Mouse (Mus musculus) heart, embryonic 13.5 days (tissue): Measurements from ENCODE around the gene Rabgap1l. TPM values are rescaled to one million over a fixed set of nuclear protein-coding genes. Genes with fewer than 3 reads are reported as not detected.

Experiments used
- ATAC-seq: fragments of 200-750 bp; cut with Nextera tagmentation; 2 replicates; pipeline ENCODE4 v1.8.0; 2017; ENCODE audit warnings: moderate TSS enrichment; ENCODE audit not compliant: insufficient number of reproducible peaks, low FRiP score, low TSS enrichment; ENCODE audit errors: extremely low read depth
- H3K27ac ChIP-seq: fragments of 300-500 bp; sonication (generic); replicated peaks from 2 replicates; pipeline ENCODE4 v1.5.1; 2015; ENCODE audit warnings: moderate library complexity, mild to moderate bottlenecking, inconsistent platforms
- H3K27me3 ChIP-seq: fragments of 300-500 bp; sonication (generic); replicated peaks from 2 replicates; pipeline ENCODE4 v1.6.1; 2015; ENCODE audit warnings: mild to moderate bottlenecking, inconsistent platforms
- H3K36me3 ChIP-seq: fragments of 300-500 bp; sonication (generic); 2 replicates; pipeline ENCODE4 v1.6.1; 2015; ENCODE audit warnings: mild to moderate bottlenecking, inconsistent platforms
- H3K4me1 ChIP-seq: fragments of 300-500 bp; sonication (generic); 2 replicates; pipeline ENCODE4 v1.6.1; 2015; ENCODE audit warnings: inconsistent platforms
- H3K4me2 ChIP-seq: fragments of 300-500 bp; sonication (generic); 2 replicates; pipeline ENCODE4 v1.6.1; 2015; ENCODE audit warnings: inconsistent platforms, mild to moderate bottlenecking, moderate library complexity
- H3K4me3 ChIP-seq: fragments of 300-500 bp; sonication (generic); 2 replicates; pipeline ENCODE4 v1.5.1; 2015; ENCODE audit warnings: moderate library complexity, mild to moderate bottlenecking, inconsistent platforms
- H3K9ac ChIP-seq: fragments of 300-500 bp; sonication (generic); 2 replicates; pipeline ENCODE4 v1.6.1; 2015; ENCODE audit warnings: inconsistent platforms, mild to moderate bottlenecking, moderate library complexity
- H3K9me3 ChIP-seq: fragments of 300-500 bp; sonication (generic); 2 replicates; pipeline ENCODE4 v1.6.1; 2016; ENCODE audit warnings: inconsistent platforms
- whole genome bisulfite sequencing: fragments of 180-500 bp; shearing (Covaris S2); methylation state at CpG from one replicate; pipeline ENCODE4 v1.1.7; 2015; ENCODE audit warnings: mixed read lengths; 5-methylcytosine and 5-hydroxymethylcytosine counted together
- polyA plus RNA-seq: library from polyadenylated mRNA; unstranded; fragments of >200 nt; fragmentation: Nextera tagmentation; extraction: Ambion mirVana; gene quantifications from 2 replicates; pipeline ENCODE4 v1.2.1, GENCODE M21; 2015

Rabgap1l gene
- polyA plus RNA-seq, 1 experiment from 2014 or later = 63.6 TPM

DNA sequence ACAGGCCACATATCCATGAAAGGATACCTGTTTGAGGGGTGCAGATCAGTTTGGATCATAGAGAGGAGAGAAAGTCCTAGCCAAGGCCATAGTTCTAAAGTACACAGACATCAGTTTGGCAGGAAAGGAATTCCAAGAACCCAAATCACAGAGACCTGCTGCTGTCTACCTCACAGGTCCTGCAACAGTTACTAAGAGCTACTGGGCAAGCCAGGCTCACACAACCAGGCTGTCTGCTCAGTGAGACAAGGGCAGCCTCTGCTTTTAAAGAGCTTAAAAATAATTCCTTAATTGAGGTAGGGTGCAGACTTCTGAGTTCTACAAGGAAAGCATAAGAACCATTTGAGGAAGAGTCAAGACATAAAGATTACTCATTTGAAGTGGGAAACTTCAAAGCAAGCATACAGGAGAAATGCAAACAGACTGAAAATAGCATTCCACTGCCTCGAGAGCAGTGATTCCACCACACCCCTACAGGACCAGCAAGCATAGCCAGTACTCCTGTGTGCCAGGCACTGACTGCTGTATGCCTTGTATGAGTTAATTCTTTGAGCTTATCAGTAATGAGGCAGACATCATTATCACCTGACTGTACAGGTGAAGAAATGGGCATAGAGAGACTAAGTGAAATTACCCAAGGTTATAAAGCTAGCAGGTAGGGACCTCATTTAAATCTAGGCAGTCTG lies 521.6 kb downstream of the Rabgap1l start:
- Histone ChIP-seq H3K27ac (peak overlapping the region; percentile 28; the same call in 1 of the 2 replicates), H3K9ac (no peak overlapping the region), H3K36me3 (no peaks in the 10 kb centered on the region), H3K9me3 (no peaks in the 10 kb centered on the region), H3K4me1 (peaks cover 15% of the 10 kb centered on the region; the same call in 1 of the 2 replicates), H3K4me3 (no peak overlapping the region), H3K27me3 (no peaks in the 10 kb centered on the region), H3K4me2 (no peak overlapping the region)
- ATAC-seq = no peak
- WGBS = 31% methylated on average over 1 of the region's 1 CpGs

GRCm38 (mm10) chr1:160268322-160268721 lies 524.7 kb downstream of the Rabgap1l start:
- ATAC-seq = no peak
- H3K4me1 ChIP-seq = peaks cover 9% of the 10 kb centered on the region; the same call in 1 of the 2 replicates
- H3K27ac ChIP-seq = no peak overlapping the region
- 80% methylated on average over 3 of the region's 3 CpGs for WGBS
- H3K9me3 ChIP-seq = no peaks in the 10 kb centered on the region
- no peak overlapping the region for H3K4me3 ChIP-seq
- no peak overlapping the region for H3K4me2 ChIP-seq
- H3K36me3 ChIP-seq = no peaks in the 10 kb centered on the region
- H3K27me3 ChIP-seq = no peaks in the 10 kb centered on the region
- H3K9ac ChIP-seq = no peak overlapping the region

- 78% methylated on average over 16 of the region's 16 CpGs for WGBS
- Histone ChIP-seq H3K4me1 (peaks cover 9% of the 10 kb centered on the region; the same call in 1 of the 2 replicates), H3K4me3 (no peak overlapping the region), H3K4me2 (no peak overlapping the region), H3K9me3 (no peaks in the 10 kb centered on the region), H3K9ac (no peak overlapping the region), H3K27ac (no peak overlapping the region), H3K27me3 (no peaks in the 10 kb centered on the region), H3K36me3 (no peaks in the 10 kb centered on the region)
- ATAC-seq = no peak
Measured at GRCm38 (mm10) chr1:160263630-160264346, 529.2 kb downstream of the Rabgap1l start.

- Histone ChIP-seq H3K4me2 (no peak overlapping the region), H3K9me3 (no peaks in the 10 kb centered on the region), H3K4me3 (no peak overlapping the region), H3K27ac (no peak overlapping the region), H3K36me3 (no peaks in the 10 kb centered on the region), H3K27me3 (no peaks in the 10 kb centered on the region), H3K4me1 (peaks cover 9% of the 10 kb centered on the region; the same call in 1 of the 2 replicates), H3K9ac (no peak overlapping the region)
- WGBS = 72% methylated on average over 5 of the region's 5 CpGs
- ATAC-seq = no peak
Measured at GRCm38 (mm10) chr1:160263053-160263452, 530.0 kb downstream of the Rabgap1l start.

GRCm38 (mm10) chr1:160262415-160262814 lies 530.6 kb downstream of the Rabgap1l start:
- no peaks in the 10 kb centered on the region for H3K9me3 ChIP-seq
- peaks cover 9% of the 10 kb centered on the region; the same call in 1 of the 2 replicates for H3K4me1 ChIP-seq
- WGBS = 73% methylated on average over 4 of the region's 4 CpGs
- no peak for ATAC-seq
- no peak overlapping the region for H3K4me2 ChIP-seq
- no peak overlapping the region for H3K4me3 ChIP-seq
- H3K36me3 ChIP-seq = no peaks in the 10 kb centered on the region
- no peaks in the 10 kb centered on the region for H3K27me3 ChIP-seq
- H3K9ac ChIP-seq = no peak overlapping the region
- no peak overlapping the region for H3K27ac ChIP-seq

GRCm38 (mm10) chr1:160261849-160262248 lies 531.2 kb downstream of the Rabgap1l start:
- WGBS = 74% methylated on average over 2 of the region's 2 CpGs
- Histone ChIP-seq H3K4me1 (peaks cover 9% of the 10 kb centered on the region; the same call in 1 of the 2 replicates), H3K9me3 (no peaks in the 10 kb centered on the region), H3K36me3 (no peaks in the 10 kb centered on the region), H3K27ac (no peak overlapping the region), H3K4me3 (no peak overlapping the region), H3K4me2 (no peak overlapping the region), H3K27me3 (no peaks in the 10 kb centered on the region), H3K9ac (no peak overlapping the region)
- ATAC-seq = no peak

DNA sequence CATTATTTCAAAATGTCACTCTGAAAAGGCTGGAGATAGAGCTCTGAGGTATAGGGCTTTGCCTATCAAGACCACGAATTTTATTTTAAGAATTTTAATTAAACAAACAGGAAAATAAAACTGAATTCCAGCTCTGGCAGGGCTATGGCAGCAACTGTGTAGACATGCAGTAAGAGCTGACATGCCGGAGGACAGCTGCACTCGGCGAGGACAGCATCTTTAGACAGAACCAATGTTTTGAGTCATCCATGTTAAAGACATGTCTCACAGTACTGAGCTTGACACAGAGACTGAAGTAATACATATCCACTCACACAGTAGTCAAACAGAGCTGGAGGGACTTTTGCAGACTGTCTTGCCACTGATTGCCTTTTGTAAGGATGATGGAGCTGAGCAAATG lies 532.4 kb downstream of the Rabgap1l start:
- H3K9me3 ChIP-seq = no peaks in the 10 kb centered on the region
- H3K36me3 ChIP-seq = peaks cover 10% of the 10 kb centered on the region; the same call in 1 of the 2 replicates
- H3K4me3 ChIP-seq = no peak overlapping the region
- H3K27ac ChIP-seq = no peak overlapping the region
- H3K4me2 ChIP-seq = no peak overlapping the region
- peaks cover 9% of the 10 kb centered on the region; the same call in 1 of the 2 replicates for H3K4me1 ChIP-seq
- H3K9ac ChIP-seq = no peak overlapping the region
- H3K27me3 ChIP-seq = no peaks in the 10 kb centered on the region
- ATAC-seq = no peak
- 75% methylated on average over 4 of the region's 4 CpGs for WGBS

DNA sequence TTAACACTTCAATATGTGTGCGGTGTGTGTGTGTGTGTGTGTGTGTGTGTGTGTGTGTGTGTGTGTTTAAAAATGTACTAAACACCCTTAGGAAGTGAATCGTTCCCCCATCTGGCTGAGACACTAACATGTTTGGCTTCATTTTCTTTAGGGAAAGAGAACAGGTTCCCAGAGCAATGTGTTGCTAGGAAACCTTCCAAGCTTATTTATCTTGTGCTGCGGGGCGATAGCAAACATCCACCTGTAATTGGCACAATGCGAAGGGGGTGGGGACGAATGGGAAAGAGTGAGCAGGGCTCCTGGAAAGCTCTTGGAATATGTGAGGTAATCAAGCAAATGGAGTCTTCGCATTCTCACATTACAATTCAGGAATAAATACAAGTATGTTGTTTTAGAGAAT lies 533.1 kb downstream of the Rabgap1l start:
- H3K9ac ChIP-seq = no peak overlapping the region
- no peak overlapping the region for H3K4me2 ChIP-seq
- no peaks in the 10 kb centered on the region for H3K27me3 ChIP-seq
- WGBS = 62% methylated on average over 7 of the region's 7 CpGs
- peaks cover 9% of the 10 kb centered on the region; the same call in 1 of the 2 replicates for H3K4me1 ChIP-seq
- H3K36me3 ChIP-seq = peaks cover 12% of the 10 kb centered on the region; the same call in 1 of the 2 replicates
- H3K27ac ChIP-seq = no peak overlapping the region
- no peaks in the 10 kb centered on the region for H3K9me3 ChIP-seq
- no peak overlapping the region for H3K4me3 ChIP-seq
- ATAC-seq = no peak

DNA sequence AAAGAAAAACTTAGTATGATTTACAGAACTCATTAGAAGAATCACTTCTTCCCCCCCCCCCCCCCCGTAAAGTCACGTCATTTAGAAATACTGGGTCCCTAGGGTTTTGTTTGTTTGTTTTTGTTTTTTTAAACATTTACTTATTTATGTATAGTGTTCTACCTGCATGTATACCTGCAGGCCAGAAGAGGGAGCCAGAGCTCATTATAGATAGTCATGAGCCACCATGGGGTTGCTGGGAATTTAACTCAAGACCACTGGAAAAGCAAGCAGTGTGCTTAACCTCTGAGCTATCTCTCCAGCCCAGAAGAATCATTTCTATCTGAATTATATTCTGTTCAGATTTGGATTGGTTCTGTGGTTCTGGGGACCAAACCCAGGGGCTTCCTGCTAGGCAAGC lies 539.9 kb downstream of the Rabgap1l start:
- Histone ChIP-seq H3K9me3 (0 out of 2 replicates have a peak, but pooled peaks cover 2% of the 10 kb centered on the region), H3K27me3 (no peaks in the 10 kb centered on the region), H3K4me3 (no peak overlapping the region), H3K4me2 (no peak overlapping the region), H3K9ac (no peak overlapping the region), H3K36me3 (peaks cover 12% of the 10 kb centered on the region; the same call in 1 of the 2 replicates), H3K27ac (no peak overlapping the region), H3K4me1 (peaks cover 20% of the 10 kb centered on the region)
- 47% methylated on average over 2 of the region's 2 CpGs for WGBS
- no peak for ATAC-seq

GRCm38 (mm10) chr1:160251388-160252007 lies 541.5 kb downstream of the Rabgap1l start:
- peaks cover 11% of the 10 kb centered on the region; the same call in 1 of the 2 replicates for H3K36me3 ChIP-seq
- 0 out of 2 replicates have a peak, but pooled peaks cover 2% of the 10 kb centered on the region for H3K9me3 ChIP-seq
- no peak overlapping the region for H3K9ac ChIP-seq
- H3K27ac ChIP-seq = no peak overlapping the region
- peaks cover 31% of the 10 kb centered on the region for H3K4me1 ChIP-seq
- H3K4me3 ChIP-seq = no peak overlapping the region
- 70% methylated on average over 5 of the region's 5 CpGs for WGBS
- H3K27me3 ChIP-seq = no peaks in the 10 kb centered on the region
- no peak overlapping the region for H3K4me2 ChIP-seq
- no peak for ATAC-seq

GRCm38 (mm10) chr1:160250782-160251181 lies 542.2 kb downstream of the Rabgap1l start:
- 23% methylated on average over 4 of the region's 4 CpGs for WGBS
- Histone ChIP-seq H3K36me3 (peaks cover 5% of the 10 kb centered on the region; the same call in 1 of the 2 replicates), H3K9ac (no peak overlapping the region), H3K4me3 (no peak overlapping the region), H3K27ac (peak overlapping the region; percentile 43; the same call in 1 of the 2 replicates), H3K27me3 (no peaks in the 10 kb centered on the region), H3K4me1 (peaks cover 38% of the 10 kb centered on the region), H3K9me3 (0 out of 2 replicates have a peak, but pooled peaks cover 2% of the 10 kb centered on the region), H3K4me2 (no peak overlapping the region)
- ATAC-seq = no peak
